Mouse (Mus musculus) heart, postnatal 36 days (tissue): ENCODE measurements around the gene Olfm4. TPM values are rescaled to one million over a fixed set of nuclear protein-coding genes. Genes with fewer than 3 reads are reported as not detected.

ENCODE experiments used
- DNase-seq, 2 experiments: peaks; one replicate each; pipeline ENCODE4 v3.0.0; 2021 to 2022
- intact Hi-C: fragments of 180-260 bp; cut with DNase I; formaldehyde crosslinking; loops from one replicate; pipeline ENCODE4 v1.15.1; 2025
- total RNA-seq, 2 experiments: library from RNA; stranded (reverse); gene quantifications; 2 replicates each; pipeline ENCODE4 v1.2.3; 2021

The Olfm4 gene
- total RNA-seq, 2 experiments from 2014 or later = not detected

DNA sequence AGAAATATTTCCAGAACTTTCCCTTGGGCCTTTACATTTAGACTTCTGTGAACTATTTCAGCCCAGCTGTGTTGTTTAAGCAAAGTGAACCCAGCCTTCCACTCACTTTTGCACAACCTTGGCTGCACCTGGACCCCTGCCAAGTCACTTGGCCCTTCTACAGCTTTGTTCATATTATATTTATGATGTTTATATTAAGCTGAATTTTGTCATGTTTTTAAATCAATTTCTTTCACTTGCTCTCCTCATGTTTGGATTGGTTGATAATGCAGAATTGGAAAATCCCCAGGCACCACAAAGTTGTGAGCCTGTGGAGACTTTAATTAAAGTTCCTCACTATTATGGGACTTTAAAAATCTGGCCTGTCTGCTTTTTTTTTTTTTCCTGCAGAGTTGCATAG is 32.2 kb downstream of the Olfm4 start:
- no peak for DNase-seq
- intact Hi-C loops = no loop called here

DNA sequence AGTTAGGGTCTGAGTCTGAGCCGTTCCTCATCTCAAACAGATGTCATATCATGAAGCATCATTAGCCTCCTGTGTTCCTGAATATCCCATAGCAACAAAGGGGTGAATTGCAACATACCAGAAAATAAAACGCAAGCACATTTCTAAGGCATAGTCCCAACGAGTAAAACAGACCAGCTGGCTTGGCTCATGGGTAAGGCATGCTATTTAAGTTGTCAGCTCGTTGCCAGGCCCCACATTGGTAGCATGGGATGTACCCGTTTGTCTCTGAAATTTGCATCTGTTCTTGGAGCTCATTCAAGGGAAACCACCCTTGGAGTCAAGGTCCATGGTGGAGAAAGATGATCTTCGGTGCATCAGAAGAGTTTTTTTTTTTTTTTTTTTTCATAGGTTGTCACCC is 42.2 kb downstream of the Olfm4 start:
- intact Hi-C loops = no loop called here
- no peak for DNase-seq

DNA sequence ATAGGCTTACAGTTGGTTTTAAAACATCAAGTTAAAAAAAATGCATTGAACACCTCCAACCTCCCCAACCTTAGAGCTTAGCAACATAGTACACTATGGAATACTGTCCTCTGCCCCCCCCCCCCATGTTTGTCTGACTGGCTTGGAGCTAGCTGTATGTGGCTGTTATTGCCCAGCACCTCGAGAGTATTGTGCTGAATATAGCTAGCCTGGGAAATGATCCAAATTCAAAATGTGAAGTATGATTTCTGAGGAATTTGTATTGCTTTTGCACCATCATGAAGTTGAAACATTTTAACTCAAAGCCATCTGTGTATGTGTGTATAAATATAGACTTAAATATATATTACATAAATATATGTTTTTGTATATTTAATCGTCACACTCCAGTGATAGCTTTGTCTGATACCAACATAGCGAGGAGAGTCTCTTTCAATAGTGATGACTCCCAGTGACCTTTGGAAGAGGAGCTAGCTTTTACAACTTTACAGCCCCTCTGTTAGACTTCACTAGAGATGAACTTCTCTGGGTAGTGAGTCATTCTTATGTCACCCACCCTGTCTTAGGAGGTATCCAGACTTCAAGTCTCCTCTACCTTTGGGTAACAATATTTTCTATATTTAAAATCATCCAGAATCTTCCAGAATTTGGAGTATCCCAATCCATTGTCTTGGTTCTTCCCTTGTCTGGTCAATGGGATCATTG is 45.6 kb downstream of the Olfm4 start:
- no peak for DNase-seq
- intact Hi-C loops = no loop called here

DNA sequence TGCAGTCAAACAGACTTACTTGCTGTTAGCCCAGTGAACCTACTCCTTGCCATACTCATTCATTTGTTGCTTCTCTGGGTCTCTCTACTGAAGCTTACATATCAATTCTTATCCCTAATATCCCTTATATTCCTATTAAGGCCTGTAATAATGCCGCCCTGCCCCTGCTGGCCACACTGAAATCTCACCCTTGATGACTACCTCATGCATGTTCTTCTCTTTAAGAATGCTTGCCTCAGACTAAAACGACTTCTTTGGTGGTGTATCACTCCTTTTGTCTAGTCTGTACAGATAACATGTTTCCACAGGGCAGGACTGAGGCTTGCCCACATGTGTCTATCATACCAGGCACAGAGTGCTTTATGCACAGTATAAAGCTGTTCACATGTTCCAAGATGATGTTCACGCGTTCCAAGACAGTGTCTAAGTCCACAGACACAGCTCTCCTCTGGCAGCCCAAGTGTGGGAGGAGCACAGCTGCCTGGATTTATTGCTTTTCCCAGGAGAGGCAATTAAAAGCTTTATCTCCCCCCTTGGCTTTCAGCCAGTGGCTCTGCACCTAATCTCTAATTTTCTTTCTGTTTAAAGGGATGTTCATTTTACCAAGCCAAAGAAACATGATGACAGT is 55.9 kb downstream of the Olfm4 start:
- intact Hi-C loops = no loop called here

DNA sequence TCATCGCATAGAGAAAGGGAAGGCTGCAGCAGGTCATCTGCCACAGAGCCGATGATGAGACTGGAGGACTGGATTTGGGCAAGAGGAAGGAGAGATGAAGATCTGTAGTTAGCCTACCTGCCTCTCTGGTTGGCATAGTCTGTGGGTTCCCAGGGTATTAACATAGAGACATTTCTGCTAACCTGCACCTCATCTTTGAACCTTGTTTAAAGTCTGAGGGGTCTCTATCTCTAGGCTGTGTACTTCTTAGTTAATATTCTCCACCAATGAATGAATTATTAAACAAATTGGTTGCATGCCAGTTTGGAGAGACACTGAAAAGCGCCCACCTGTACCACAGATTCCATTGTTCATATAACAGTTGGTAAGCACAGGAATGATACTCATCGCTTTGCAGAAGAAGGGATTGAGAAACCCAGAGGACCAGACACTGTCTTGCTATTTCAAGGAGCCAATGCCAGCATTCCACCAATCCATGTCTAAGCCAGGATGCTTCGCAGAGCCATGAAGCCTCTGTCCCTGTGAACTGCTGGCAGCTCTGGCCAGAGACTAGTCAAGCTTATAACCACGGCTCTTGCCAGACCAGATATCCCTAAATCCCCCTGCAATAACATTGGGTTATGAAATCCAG is 62.3 kb downstream of the Olfm4 start:
- intact Hi-C loops = no loop called here
- no peak for DNase-seq

More for the DNA sequence above, 55.9 kb downstream of the Olfm4 start:
- no peak for DNase-seq

DNA sequence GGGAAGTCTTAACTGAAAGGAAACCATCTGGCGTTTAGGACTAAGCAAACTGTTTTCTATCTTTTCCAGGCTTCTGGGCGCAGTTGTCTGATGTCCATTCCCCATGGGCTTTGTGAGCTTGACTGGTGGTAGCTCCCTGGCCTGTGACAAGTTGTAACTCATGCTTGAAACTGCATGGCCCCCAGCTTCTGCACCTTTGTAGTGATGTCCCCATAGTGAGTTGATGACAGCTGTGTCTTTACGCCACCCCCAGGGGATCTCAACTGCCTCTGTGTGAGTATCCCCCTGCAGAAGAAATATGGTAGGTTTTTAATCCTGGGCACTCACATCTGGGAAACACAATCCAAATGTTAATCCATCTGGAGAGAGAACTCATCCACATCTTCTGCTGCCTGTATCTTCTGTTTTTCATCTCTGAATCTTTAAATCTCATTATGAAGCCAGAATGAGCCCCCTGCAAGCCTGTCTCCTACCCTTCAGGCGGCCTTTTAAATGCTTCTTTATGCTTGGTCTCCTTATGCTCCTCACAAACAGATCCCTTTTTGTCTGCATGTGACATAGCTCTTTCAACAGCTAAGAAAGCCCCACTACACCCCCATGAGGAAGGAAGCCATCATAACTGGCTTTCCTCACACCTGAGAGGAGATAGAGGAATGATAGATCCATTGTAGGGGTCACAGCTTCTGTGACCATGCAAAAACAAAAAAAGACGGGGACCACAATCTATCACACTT is 63.7 kb downstream of the Olfm4 start:
- intact Hi-C loops = no loop called here
- DNase-seq = no peak

DNA sequence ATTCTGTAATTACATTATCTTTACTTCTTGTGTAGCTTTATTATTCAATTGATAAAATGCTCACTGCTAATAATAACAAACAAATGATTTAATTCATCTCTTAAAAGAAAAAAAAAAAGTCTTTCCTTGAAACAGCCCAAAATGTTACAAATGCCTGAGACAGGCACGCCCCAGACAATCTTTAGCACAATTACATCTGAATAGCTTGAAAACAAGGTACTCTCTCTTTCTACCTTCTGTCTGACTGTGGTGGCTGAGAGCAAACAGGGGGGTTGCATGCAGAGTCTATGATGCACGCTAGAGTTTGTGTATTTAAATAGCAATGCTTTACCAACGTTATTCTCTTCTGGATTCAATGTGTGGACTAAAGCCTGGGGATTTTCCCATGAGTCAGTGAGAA is 71.8 kb downstream of the Olfm4 start:
- intact Hi-C loops = no loop called here
- no peak for DNase-seq

DNA sequence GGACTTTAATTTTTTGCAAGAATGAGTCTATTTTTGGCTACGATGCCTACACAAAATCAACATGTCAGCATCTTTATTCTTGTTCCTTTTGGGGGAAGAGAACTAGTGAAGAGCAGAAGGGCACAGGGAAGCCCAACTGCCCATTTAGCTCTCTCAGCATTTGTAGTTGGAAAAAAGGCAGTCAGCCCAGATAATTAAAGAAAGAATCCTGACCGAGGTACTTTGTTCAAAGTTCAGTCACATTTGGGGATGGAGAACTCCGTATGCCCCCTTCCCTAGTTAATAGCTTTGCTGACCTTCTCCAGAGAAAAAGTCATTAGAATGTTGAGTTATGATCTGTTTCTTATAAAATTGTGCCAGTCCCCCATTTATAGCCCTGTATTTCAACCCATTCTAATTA is 77.8 kb downstream of the Olfm4 start:
- intact Hi-C loops = no loop called here
- no peak for DNase-seq

DNA sequence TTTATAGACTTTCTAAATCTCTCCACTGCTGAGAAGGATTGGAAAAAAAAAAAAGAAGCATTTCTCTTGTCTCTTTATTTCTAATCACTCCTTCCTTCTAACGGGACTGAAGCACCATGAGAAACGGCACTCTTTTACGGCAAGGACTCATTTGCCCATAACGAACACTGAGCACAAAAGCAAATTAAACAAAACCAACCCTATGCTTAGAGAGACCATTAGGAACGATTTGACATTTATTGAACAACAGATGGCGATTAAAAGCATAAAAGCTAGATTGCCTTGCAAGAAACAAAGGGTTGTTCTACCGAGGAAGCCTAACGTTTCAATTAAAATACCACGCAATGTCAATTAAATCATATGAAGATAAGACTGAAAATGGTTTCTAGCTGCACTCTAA is 79.0 kb downstream of the Olfm4 start:
- intact Hi-C loops = no loop called here
- DNase-seq = no peak

DNA sequence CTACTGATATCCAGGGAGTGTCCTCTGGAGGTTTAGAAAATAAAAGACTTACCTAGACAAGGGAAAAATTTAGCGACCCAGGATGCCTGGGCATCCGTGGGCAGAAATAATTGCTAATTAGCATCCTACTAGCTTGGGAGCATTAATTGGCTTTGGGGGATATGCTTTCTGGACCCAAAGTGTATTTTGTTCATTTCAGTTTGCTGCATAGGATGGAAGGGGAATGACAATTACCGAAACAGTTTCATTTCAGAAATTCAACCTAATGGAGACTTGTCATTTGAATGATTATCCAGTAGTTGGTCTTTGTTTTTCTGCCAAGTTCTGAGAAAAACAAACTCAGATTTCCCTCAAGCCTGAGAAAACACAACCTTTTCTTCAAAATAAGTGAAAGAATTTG is 86.7 kb downstream of the Olfm4 start:
- DNase-seq = no peak
- intact Hi-C loops = no loop called here

Other genes starting within 250 kb of the Olfm4 start
- under 1 TPM in 1 of 2 experiments, not detected in 1; 0.22 TPM for gene Pcdh8, start 212.8 kb upstream of the Olfm4 start, total RNA-seq